Mouse (Mus musculus): ENCODE results near the gene Smg5. TPM values are rescaled to one million over a fixed set of nuclear protein-coding genes. Genes with fewer than 3 reads are reported as not detected.

The Smg5 gene
- polyA plus RNA-seq, 1 experiment: 108 TPM

DNA sequence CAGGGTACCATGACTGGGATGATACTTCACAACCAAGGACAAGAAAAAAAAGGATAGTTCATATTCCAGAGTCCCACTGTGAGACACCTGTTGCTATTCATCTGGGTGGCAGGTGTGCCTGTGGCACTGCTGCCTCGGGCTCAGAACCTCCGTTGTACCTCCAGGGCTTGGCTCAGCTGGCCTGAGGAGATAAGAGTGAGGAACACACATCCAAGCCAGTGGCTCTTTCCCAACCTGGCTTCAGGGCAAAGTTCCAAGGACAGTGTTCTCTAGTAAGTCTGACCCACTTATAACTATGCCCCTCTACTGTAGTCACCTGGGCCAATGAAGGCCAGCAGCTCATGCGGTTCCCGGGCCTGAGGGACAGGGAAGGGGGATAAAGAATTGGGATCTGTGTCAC is 75.6 kb downstream of the Smg5 start:
- TF ChIP-seq CTCF (IDR thresholded peaks at IDR 0.05; ENCODE audit: borderline replicate concordance, extremely low read depth, insufficient read depth, insufficient read length) (no peak), POLR2A (IDR thresholded peaks at IDR 0.05; ENCODE audit: borderline replicate concordance, extremely low read depth, insufficient read depth, insufficient read length, poor library complexity, severe bottlenecking) (no peak)
- no peak for DNase-seq (ENCODE audit: low read depth)

Other genes with a start within 250 kb of the Smg5 start
- gene Mef2d, start 193.9 kb upstream of the Smg5 start, polyA plus RNA-seq (2012; rRNA removed): 46.2 and 54.8 TPM in 2 replicates
- gene Rhbg, start 81.6 kb upstream of the Smg5 start, polyA plus RNA-seq (2012; rRNA removed): 0.45 and 0.73 TPM in 2 replicates
- 0.11 TPM in 1 of 2 replicates, not detected in the other for gene Gm38392, start 49.0 kb upstream of the Smg5 start, polyA plus RNA-seq (2012; rRNA removed)
- 3.0 and 3.6 TPM in 2 replicates for gene Tsacc, start 39.3 kb upstream of the Smg5 start, polyA plus RNA-seq (2012; rRNA removed)
- 337 and 373 TPM in 2 replicates for gene Cct3, start 39.1 kb upstream of the Smg5 start, polyA plus RNA-seq (2012; rRNA removed)
- 65.4 and 74.5 TPM in 2 replicates for gene Glmp, start 11.2 kb upstream of the Smg5 start, polyA plus RNA-seq (2012; rRNA removed)
- gene Tmem79, start 112 bp upstream of the Smg5 start, polyA plus RNA-seq (2012; rRNA removed): 1.7 and 1.8 TPM in 2 replicates
- gene Paqr6, start 28.3 kb downstream of the Smg5 start, polyA plus RNA-seq (2012; rRNA removed): 1.7 and 2.4 TPM in 2 replicates
- gene Bglap3, start 36.5 kb downstream of the Smg5 start, polyA plus RNA-seq (2012; rRNA removed): 0.08 and 0.28 TPM in 2 replicates
- gene Bglap2, start 42.4 kb downstream of the Smg5 start, polyA plus RNA-seq (2012; rRNA removed): 1.2 TPM in 1 of 2 replicates, not detected in the other
- gene Bglap, start 48.2 kb downstream of the Smg5 start, polyA plus RNA-seq (2012; rRNA removed): 0.30 and 0.63 TPM in 2 replicates
- 35.5 and 60.7 TPM in 2 replicates for gene Pmf1, start 74.1 kb downstream of the Smg5 start, polyA plus RNA-seq (2012; rRNA removed)
- 39.6 and 41.6 TPM in 2 replicates for gene Slc25a44, start 88.9 kb downstream of the Smg5 start, polyA plus RNA-seq (2012; rRNA removed)
- 57.1 and 57.6 TPM in 2 replicates for gene Sema4a, start 124.9 kb downstream of the Smg5 start, polyA plus RNA-seq (2012; rRNA removed)
- 33.2 and 39.5 TPM in 2 replicates for gene Lmna, start 173.7 kb downstream of the Smg5 start, polyA plus RNA-seq (2012; rRNA removed)
- gene Mex3a, start 196.1 kb downstream of the Smg5 start, polyA plus RNA-seq (2012; rRNA removed): 93.2 and 103 TPM in 2 replicates
- gene Rab25, start 212.0 kb downstream of the Smg5 start, polyA plus RNA-seq (2012; rRNA removed): 1.7 and 2.4 TPM in 2 replicates
- 121 and 122 TPM in 2 replicates for gene Lamtor2, start 216.8 kb downstream of the Smg5 start, polyA plus RNA-seq (2012; rRNA removed)
- gene Ubqln4, start 217.5 kb downstream of the Smg5 start, polyA plus RNA-seq (2012; rRNA removed): 108 and 113 TPM in 2 replicates
- gene Ssr2, start 239.6 kb downstream of the Smg5 start, polyA plus RNA-seq (2012; rRNA removed): 170 and 185 TPM in 2 replicates

Data from brain, embryonic 14.5 days (tissue).